Mouse (Mus musculus) heart, embryonic 11.5 days (tissue): ENCODE measurements around the gene Crls1. TPM values are rescaled to one million over a fixed set of nuclear protein-coding genes. Genes with fewer than 3 reads are reported as not detected.
A peak's percentile ranks its signal among the peaks of the same experiment; 100 is the strongest.

Experiments used
- ATAC-seq: fragments of 200-750 bp; cut with Nextera tagmentation; replicated peaks from 2 replicates; pipeline ENCODE4 v1.8.0; 2017; ENCODE audit warnings: moderate library complexity; ENCODE audit not compliant: insufficient number of reproducible peaks, low FRiP score, low TSS enrichment
- H3K27ac ChIP-seq: fragments of 300-500 bp; sonication (generic); 2 replicates; pipeline ENCODE4 v1.5.1; 2014; ENCODE audit warnings: mild to moderate bottlenecking, low read depth, low read length
- H3K27me3 ChIP-seq: fragments of 300-500 bp; sonication (generic); 2 replicates; pipeline ENCODE4 v1.6.1; 2014; ENCODE audit warnings: mild to moderate bottlenecking, low read length, mixed read lengths; ENCODE audit not compliant: control insufficient read depth, insufficient read depth
- H3K36me3 ChIP-seq: fragments of 300-500 bp; sonication (generic); 2 replicates; pipeline ENCODE4 v1.6.1; 2014; ENCODE audit warnings: mild to moderate bottlenecking, low read length, moderate library complexity, mixed read lengths; ENCODE audit not compliant: control insufficient read depth, insufficient read depth
- H3K4me1 ChIP-seq: fragments of 300-500 bp; sonication (generic); 2 replicates; pipeline ENCODE4 v1.6.1; 2014; ENCODE audit warnings: low read length; ENCODE audit not compliant: control insufficient read depth, insufficient read depth
- H3K4me2 ChIP-seq: fragments of 300-500 bp; sonication (generic); 2 replicates; pipeline ENCODE4 v1.6.1; 2014; ENCODE audit warnings: mild to moderate bottlenecking, moderate library complexity
- H3K4me3 ChIP-seq: fragments of 300-500 bp; sonication (generic); 2 replicates; pipeline ENCODE4 v1.5.1; 2014; ENCODE audit warnings: low read depth, low read length
- H3K9ac ChIP-seq: fragments of 300-500 bp; sonication (generic); 2 replicates; pipeline ENCODE4 v1.6.1; 2014; ENCODE audit warnings: mild to moderate bottlenecking, low read depth, low read length, moderate library complexity
- H3K9me3 ChIP-seq: fragments of 300-500 bp; sonication (generic); replicated peaks from 2 replicates; pipeline ENCODE4 v1.6.1; 2016; ENCODE audit warnings: low read length; ENCODE audit not compliant: control insufficient read depth
- WGBS: fragments of 180-500 bp; shearing (Covaris S2); extraction: QIAGEN DNeasy Blood & Tissue Kit; methylation state at CpG from one replicate; pipeline ENCODE4 v1.1.7; 2014; ENCODE audit not compliant: insufficient replicate concordance; 5-methylcytosine and 5-hydroxymethylcytosine counted together
- polyA plus RNA-seq: library from polyadenylated mRNA; unstranded; fragments of >200 nt; fragmentation: Nextera tagmentation; extraction: Ambion mirVana; gene quantifications from 2 replicates; pipeline ENCODE4 v1.2.1, GENCODE M21; 2014

Gene Crls1
- 18.1 and 18.7 TPM in 2 replicates for polyA plus RNA-seq

DNA sequence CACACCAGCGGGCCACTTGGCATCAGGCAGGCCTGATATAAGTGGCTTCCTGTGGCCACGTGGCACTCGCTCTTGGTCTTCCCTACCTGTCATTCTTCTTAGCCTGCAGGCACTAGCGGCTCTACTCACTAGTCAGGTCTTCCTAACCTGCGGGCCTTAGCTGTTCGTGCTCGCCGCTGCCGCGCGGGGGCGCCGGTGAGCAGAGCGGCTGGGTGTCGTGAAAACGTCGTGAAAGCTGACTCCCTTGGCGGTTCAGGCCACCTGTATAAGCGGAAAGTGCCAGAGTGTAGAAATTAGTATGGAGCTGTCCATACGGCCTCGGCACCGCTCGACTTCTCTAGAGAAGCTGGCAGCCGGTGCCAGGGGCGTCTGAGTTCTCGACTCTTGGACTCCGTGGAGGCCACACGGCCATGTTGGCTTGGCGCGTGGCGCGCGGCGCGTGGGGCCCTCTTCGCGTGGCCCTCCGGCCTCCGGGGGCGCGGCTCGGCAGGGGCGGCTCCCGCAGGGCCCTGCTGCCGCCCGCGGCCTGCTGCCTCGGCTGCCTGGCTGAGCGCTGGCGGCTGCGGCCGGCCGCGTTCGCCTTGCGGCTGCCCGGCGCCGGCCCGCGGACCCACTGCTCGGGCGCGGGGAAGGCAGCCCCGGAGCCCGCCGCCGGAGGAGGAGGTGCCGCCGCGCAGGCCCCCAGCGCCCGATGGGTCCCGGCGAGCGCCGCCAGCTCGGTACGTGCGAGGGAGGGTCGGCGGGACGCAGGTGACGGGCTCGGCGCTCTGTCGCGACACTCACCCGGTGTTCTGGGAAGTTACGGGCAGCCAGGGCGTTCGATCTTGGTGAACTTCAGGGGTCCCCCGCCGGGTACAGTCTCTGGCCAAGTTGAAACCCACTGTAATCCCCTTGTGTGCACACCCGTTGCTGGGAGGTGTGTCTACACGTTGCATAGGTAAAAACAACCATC, at the start of gene Crls1:
TSS of gene Crls1 (plus strand) at position 260 of the 952 bp plus-strand sequence.
- no peaks in the 10 kb centered on the region for H3K9me3 ChIP-seq
- ATAC-seq = peak; percentile 84
- no peaks in the 10 kb centered on the region for H3K27me3 ChIP-seq
- peak within 1 kb of the TSS; percentile 89 for H3K9ac ChIP-seq
- no peaks in the 10 kb centered on the region for H3K36me3 ChIP-seq
- H3K4me3 ChIP-seq = peak within 1 kb of the TSS; percentile 91
- H3K4me1 ChIP-seq = peaks cover 12% of the 10 kb centered on the region
- H3K27ac ChIP-seq = peak within 1 kb of the TSS; percentile 62
- under 1% methylated on average over 96 of the region's 96 CpGs for whole genome bisulfite sequencing
- peak within 1 kb of the TSS; percentile 90 for H3K4me2 ChIP-seq

- H3K27me3 ChIP-seq = no peaks in the 10 kb centered on the region
- H3K27ac ChIP-seq = no peak overlapping the region
- ATAC-seq = no peak
- H3K9ac ChIP-seq = no peak overlapping the region
- peaks cover 29% of the 10 kb centered on the region for H3K36me3 ChIP-seq
- H3K4me3 ChIP-seq = no peak overlapping the region
- H3K4me1 ChIP-seq = no peaks in the 10 kb centered on the region
- H3K9me3 ChIP-seq = no peaks in the 10 kb centered on the region
- no peak overlapping the region for H3K4me2 ChIP-seq
- WGBS = 73% methylated on average over 2 of the region's 2 CpGs
Measured at GRCm38 (mm10) chr2:132802976-132803375, 43.5 kb upstream of the Crls1 start.

DNA sequence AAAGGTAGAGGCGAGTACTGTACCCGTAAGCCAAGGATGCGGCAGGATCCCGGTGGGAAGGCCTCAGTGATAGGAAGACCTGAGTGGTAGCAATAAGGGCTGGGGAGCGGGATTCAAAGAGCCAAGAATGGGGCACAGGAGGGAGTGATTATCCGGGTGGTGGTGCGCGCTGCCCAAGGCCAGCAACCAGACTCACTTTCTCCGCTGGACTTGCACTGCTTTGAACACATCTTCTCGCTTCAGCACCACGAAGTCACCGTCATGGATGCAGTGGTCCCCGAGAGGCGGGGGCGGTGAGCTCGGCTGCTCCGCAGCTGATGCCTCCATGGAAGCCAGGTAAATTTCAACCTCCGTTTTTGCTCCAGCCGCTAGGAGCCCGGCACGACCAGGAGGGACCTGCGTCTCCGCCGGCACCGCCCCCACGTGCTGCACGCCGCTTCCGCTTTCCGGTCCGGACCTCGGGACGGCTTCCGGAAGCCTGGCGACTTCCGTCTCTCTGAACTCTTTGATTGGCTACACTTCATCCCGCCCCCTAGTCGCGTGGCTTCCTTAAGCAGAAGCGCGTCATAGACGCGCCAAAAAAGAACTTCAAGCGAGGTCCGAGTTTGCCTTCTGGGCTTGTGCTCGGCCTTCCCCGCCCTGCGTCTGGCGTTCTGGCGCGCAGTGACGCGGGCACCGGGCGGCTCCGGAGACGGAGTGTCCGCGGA, 30.7 kb upstream of the Crls1 start, which contains the start of the genes Trmt6 and Mcm8:
TSS of gene Trmt6 (minus strand) at position 448 of the 707 bp plus-strand sequence.
TSS of gene Mcm8 (plus strand) at position 534 of the 707 bp plus-strand sequence.
- Histone ChIP-seq H3K4me2 (peak within 1 kb of the TSS; percentile 93), H3K9ac (peak within 1 kb of the TSS; percentile 88), H3K4me3 (peak within 1 kb of the TSS; percentile 87), H3K9me3 (no peaks in the 10 kb centered on the region), H3K36me3 (peaks cover 3% of the 10 kb centered on the region; the same call in 1 of the 2 replicates), H3K27me3 (no peaks in the 10 kb centered on the region), H3K27ac (peak within 1 kb of the TSS; percentile 81; the same call in 1 of the 2 replicates), H3K4me1 (peaks cover 9% of the 10 kb centered on the region; the same call in 1 of the 2 replicates)
- 0% methylated on average over 59 of the region's 59 CpGs for WGBS
- peak; percentile 98 for ATAC-seq

- Histone ChIP-seq H3K9me3 (no peaks in the 10 kb centered on the region), H3K9ac (no peak overlapping the region), H3K4me3 (no peak overlapping the region), H3K27me3 (no peaks in the 10 kb centered on the region), H3K4me2 (no peak overlapping the region), H3K36me3 (0 out of 2 replicates have a peak, but pooled peaks cover 2% of the 10 kb centered on the region), H3K4me1 (no peaks in the 10 kb centered on the region), H3K27ac (no peak overlapping the region)
- 91% methylated on average over 4 of the region's 4 CpGs for WGBS
- no peak for ATAC-seq
Measured at GRCm38 (mm10) chr2:132841071-132841470, 5.4 kb upstream of the Crls1 start.

DNA sequence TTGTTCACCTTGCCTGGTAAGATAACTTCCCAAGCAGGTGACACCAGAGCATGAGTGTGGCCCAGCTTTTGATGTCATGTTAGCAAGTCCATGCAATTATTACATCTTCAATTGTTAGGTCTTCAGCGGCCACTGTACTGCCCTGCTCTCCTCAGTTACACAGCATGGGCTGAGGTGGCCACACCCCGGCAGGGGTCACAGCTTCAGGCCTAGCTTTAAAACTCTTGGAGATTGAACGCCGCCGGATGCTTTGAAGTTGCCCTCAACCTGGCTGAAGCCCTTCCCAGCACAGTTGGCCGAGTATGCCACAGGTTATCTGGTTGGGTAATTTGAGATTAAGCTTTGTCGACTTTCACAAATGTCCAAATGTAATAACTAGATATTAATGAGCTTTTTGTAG, 1.1 kb downstream of the Crls1 start:
- WGBS = 30% methylated on average over 7 of the region's 7 CpGs
- H3K9me3 ChIP-seq = no peaks in the 10 kb centered on the region
- H3K4me2 ChIP-seq = peak overlapping the region; percentile 90
- peak overlapping the region; percentile 91 for H3K4me3 ChIP-seq
- H3K36me3 ChIP-seq = no peaks in the 10 kb centered on the region
- peak overlapping the region; percentile 89 for H3K9ac ChIP-seq
- no peak for ATAC-seq
- H3K27me3 ChIP-seq = no peaks in the 10 kb centered on the region
- no peak overlapping the region for H3K27ac ChIP-seq
- H3K4me1 ChIP-seq = peaks cover 12% of the 10 kb centered on the region

- Histone ChIP-seq H3K27ac (no peak overlapping the region), H3K4me1 (peaks cover 12% of the 10 kb centered on the region), H3K9me3 (no peaks in the 10 kb centered on the region), H3K4me2 (peak overlapping the region; percentile 90; the same call in 1 of the 2 replicates), H3K36me3 (no peaks in the 10 kb centered on the region), H3K27me3 (no peaks in the 10 kb centered on the region), H3K4me3 (no peak overlapping the region), H3K9ac (no peak overlapping the region)
- ATAC-seq = no peak
- WGBS = 92% methylated on average over 4 of the region's 4 CpGs
Measured at GRCm38 (mm10) chr2:132848361-132848760, 1.9 kb downstream of the Crls1 start.

DNA sequence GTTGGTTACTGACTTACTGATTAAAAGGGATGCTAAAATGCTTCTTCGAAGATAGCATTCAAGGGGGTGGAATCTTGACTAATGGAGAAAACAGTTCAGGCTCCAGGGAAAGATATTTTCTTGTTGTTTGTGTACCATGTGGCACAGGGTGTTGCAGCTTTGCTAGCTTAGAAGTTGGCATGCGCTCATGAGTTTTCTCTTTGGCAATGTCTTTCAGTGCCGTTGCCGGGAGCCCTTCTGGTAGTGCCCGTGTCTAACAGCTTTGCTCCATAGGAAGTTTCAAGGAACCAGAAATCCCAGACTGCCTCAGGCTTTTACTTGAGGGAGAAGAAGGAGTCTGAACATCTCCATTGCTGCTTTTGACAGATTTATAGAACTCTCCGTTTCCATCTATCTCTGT, 2.7 kb downstream of the Crls1 start:
- no peak overlapping the region for H3K27ac ChIP-seq
- ATAC-seq = no peak
- H3K4me3 ChIP-seq = no peak overlapping the region
- H3K9me3 ChIP-seq = no peaks in the 10 kb centered on the region
- 88% methylated on average over 6 of the region's 6 CpGs for WGBS
- peaks cover 12% of the 10 kb centered on the region for H3K4me1 ChIP-seq
- no peaks in the 10 kb centered on the region for H3K36me3 ChIP-seq
- no peaks in the 10 kb centered on the region for H3K27me3 ChIP-seq
- H3K4me2 ChIP-seq = no peak overlapping the region
- H3K9ac ChIP-seq = no peak overlapping the region

DNA sequence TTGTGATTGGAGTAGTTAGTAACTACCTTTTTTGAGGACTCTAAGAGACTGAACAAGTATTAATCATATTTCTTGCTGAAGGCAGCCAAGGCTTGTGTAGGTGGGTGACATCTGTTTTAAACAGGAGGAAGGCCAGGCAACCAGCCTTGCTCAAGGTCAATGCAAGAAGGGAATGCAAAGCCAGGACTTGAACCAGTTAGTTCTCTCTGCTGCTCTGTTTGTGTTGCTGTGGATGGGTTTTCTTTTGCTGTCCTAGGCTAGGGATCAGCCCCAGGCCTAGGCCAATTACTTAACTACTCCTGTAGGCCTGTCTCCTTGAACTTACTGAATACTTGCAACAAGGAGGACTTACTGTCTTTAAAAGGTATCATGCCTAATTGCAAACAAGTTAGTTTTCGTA, 6.6 kb downstream of the Crls1 start:
- WGBS = 81% methylated on average over 1 of the region's 1 CpGs
- Histone ChIP-seq H3K36me3 (no peaks in the 10 kb centered on the region), H3K27ac (no peak overlapping the region), H3K9ac (no peak overlapping the region), H3K4me2 (no peak overlapping the region), H3K4me3 (no peak overlapping the region), H3K27me3 (no peaks in the 10 kb centered on the region), H3K9me3 (no peaks in the 10 kb centered on the region), H3K4me1 (peaks cover 3% of the 10 kb centered on the region)
- no peak for ATAC-seq
